Mouse (Mus musculus) hindbrain, embryonic 13.5 days (tissue): ENCODE results near the gene Polr3g. TPM values are rescaled to one million over a fixed set of nuclear protein-coding genes. Genes with fewer than 3 reads are reported as not detected.

ENCODE experiments used
- polyA plus RNA-seq: library from polyadenylated mRNA; unstranded; fragments of >200 nt; fragmentation: Nextera tagmentation; extraction: Ambion mirVana; gene quantifications from 2 replicates; pipeline ENCODE4 v1.2.1, GENCODE M21; 2015

The Polr3g gene
- polyA plus RNA-seq, 1 experiment from 2014 or later: 4.2 TPM

Other genes with a start within 250 kb of the Polr3g start
- gene Adgrv1, start 77.9 kb downstream of the Polr3g start, polyA plus RNA-seq: 19.1 and 22.0 TPM in 2 replicates
- gene Lysmd3, start 53.4 kb downstream of the Polr3g start, polyA plus RNA-seq: 19.5 and 20.8 TPM in 2 replicates
- 24.0 and 25.6 TPM in 2 replicates for gene Mblac2, start 328 bp upstream of the Polr3g start, polyA plus RNA-seq
- 242 and 244 TPM in 2 replicates for gene Cetn3, start 72.1 kb upstream of the Polr3g start, polyA plus RNA-seq